Mouse (Mus musculus): ENCODE results near the gene Atp2a2.

The Atp2a2 gene

GRCm38 (mm10) chr5:122502077-122502941 lies at the start of gene Atp2a2:
Atp2a2 (minus strand) TSS chr5:122502225.
- peak; percentile 96 for DNase-seq (ENCODE audit: inconsistent ontology term)

GRCm38 (mm10) chr5:122550460-122550859 lies 48.4 kb upstream of the Atp2a2 start:
- no peak for DNase-seq (ENCODE audit: inconsistent ontology term)

- DNase-seq (ENCODE audit: inconsistent ontology term): peak; percentile 64
Measured at GRCm38 (mm10) chr5:122548671-122549070, 46.6 kb upstream of the Atp2a2 start.

GRCm38 (mm10) chr5:122547810-122548209 lies 45.8 kb upstream of the Atp2a2 start:
- DNase-seq (ENCODE audit: inconsistent ontology term): no peak

- DNase-seq (ENCODE audit: inconsistent ontology term): peak; percentile 88
Measured at GRCm38 (mm10) chr5:122547251-122547714, 45.3 kb upstream of the Atp2a2 start.

GRCm38 (mm10) chr5:122543392-122543791 lies 41.4 kb upstream of the Atp2a2 start:
- DNase-seq (ENCODE audit: inconsistent ontology term): no peak

GRCm38 (mm10) chr5:122541871-122542270 lies 39.8 kb upstream of the Atp2a2 start:
- no peak for DNase-seq (ENCODE audit: inconsistent ontology term)

- DNase-seq (ENCODE audit: inconsistent ontology term): no peak
Measured at GRCm38 (mm10) chr5:122538077-122538476, 36.1 kb upstream of the Atp2a2 start.

- DNase-seq (ENCODE audit: inconsistent ontology term): no peak
Measured at GRCm38 (mm10) chr5:122537654-122538053, 35.6 kb upstream of the Atp2a2 start.

- DNase-seq (ENCODE audit: inconsistent ontology term): no peak
Measured at GRCm38 (mm10) chr5:122533884-122534283, 31.9 kb upstream of the Atp2a2 start.

- no peak for DNase-seq (ENCODE audit: inconsistent ontology term)
Measured at GRCm38 (mm10) chr5:122529913-122530604, 28.0 kb upstream of the Atp2a2 start.

GRCm38 (mm10) chr5:122529316-122529715 lies 27.3 kb upstream of the Atp2a2 start:
- DNase-seq (ENCODE audit: inconsistent ontology term): peak; percentile 24

GRCm38 (mm10) chr5:122528591-122528990 lies 26.6 kb upstream of the Atp2a2 start:
- no peak for DNase-seq (ENCODE audit: inconsistent ontology term)

GRCm38 (mm10) chr5:122527761-122528160 lies 25.7 kb upstream of the Atp2a2 start:
- no peak for DNase-seq (ENCODE audit: inconsistent ontology term)

- no peak for DNase-seq (ENCODE audit: inconsistent ontology term)
Measured at GRCm38 (mm10) chr5:122526878-122527730, 25.1 kb upstream of the Atp2a2 start.

GRCm38 (mm10) chr5:122526405-122526804 lies 24.4 kb upstream of the Atp2a2 start:
- peak; percentile 60 for DNase-seq (ENCODE audit: inconsistent ontology term)

- DNase-seq (ENCODE audit: inconsistent ontology term): no peak
Measured at GRCm38 (mm10) chr5:122525238-122525931, 23.4 kb upstream of the Atp2a2 start.

- no peak for DNase-seq (ENCODE audit: inconsistent ontology term)
Measured at GRCm38 (mm10) chr5:122524854-122525237, 22.8 kb upstream of the Atp2a2 start.

GRCm38 (mm10) chr5:122524244-122524643 lies 22.2 kb upstream of the Atp2a2 start:
- DNase-seq (ENCODE audit: inconsistent ontology term): no peak

GRCm38 (mm10) chr5:122521130-122521473 lies 19.1 kb upstream of the Atp2a2 start:
- no peak for DNase-seq (ENCODE audit: inconsistent ontology term)
